Mouse (Mus musculus): ENCODE measurements around the gene Rhoj. TPM values are rescaled to one million over a fixed set of nuclear protein-coding genes. Genes with fewer than 3 reads are reported as not detected.

Gene Rhoj
- polyA plus RNA-seq, 1 experiment: 14.1 TPM

- TF ChIP-seq CEBPB (IDR thresholded peaks at IDR 0.05; ENCODE audit: insufficient read depth, poor library complexity, severe bottlenecking) (no peak), TCF3 (IDR thresholded peaks at IDR 0.05; ENCODE audit: insufficient read length, low read depth) (no peak), TCF12 (IDR thresholded peaks at IDR 0.05; ENCODE audit: insufficient read depth, poor library complexity, severe bottlenecking) (no peak), MYOG (IDR thresholded peaks at IDR 0.05; ENCODE audit: control insufficient read depth in 1 of 3, insufficient read depth in 1 of 3, insufficient read length in 2 of 3, low read depth in 2 of 3) (no peak), MYOD1 (IDR thresholded peaks at IDR 0.05; ENCODE audit: control insufficient read depth in 1 of 3, insufficient read length in 2 of 3, low read depth in 2 of 3) (no peak), MAX (IDR thresholded peaks at IDR 0.05; ENCODE audit: low read depth) (no peak), USF1 (IDR thresholded peaks at IDR 0.05; ENCODE audit: low read depth) (no peak), REST (IDR thresholded peaks at IDR 0.05; ENCODE audit: insufficient read depth, insufficient read length) (no peak), POLR2A (IDR thresholded peaks at IDR 0.05; ENCODE audit: insufficient read length, low read depth) (no peak)
- H3ac ChIP-seq (ENCODE audit: control insufficient read depth, insufficient read length): no peak overlapping the region
Observed at GRCm38 (mm10) chr12:75368527-75368926, 60.4 kb downstream of the Rhoj start.

DNA sequence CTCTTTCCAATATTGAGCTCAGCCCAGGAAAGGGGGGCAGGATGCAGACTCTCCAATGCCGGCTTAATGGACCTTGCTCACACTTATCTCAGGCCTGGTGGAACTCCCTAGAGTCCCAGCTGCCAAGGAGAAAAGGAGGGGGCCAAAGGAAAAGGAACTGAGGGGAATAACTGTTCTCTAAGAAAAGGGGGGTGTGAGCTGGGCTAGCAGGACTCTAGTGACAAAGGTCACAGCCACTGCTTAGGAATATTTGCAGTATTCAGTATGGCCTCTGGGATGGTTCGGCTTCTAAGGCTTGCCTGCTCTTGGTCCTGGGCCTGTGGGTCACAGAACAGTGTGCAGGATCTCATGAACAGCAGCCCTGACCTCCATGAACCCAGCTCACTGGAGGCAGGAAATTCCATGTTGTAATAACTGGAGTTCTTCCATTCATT is 61.3 kb downstream of the Rhoj start:
- H3K27me3 ChIP-seq (ENCODE audit: control insufficient read depth, insufficient read depth, insufficient read length): no peaks in the 10 kb centered on the region
- H3K79me2 ChIP-seq (ENCODE audit: control insufficient read depth, insufficient read depth): no peaks in the 10 kb centered on the region
- H3ac ChIP-seq (ENCODE audit: control insufficient read depth, insufficient read length): no peak overlapping the region
- TF ChIP-seq POLR2A (IDR thresholded peaks at IDR 0.05; ENCODE audit: insufficient read length, low read depth) (no peak), MYOG (IDR thresholded peaks at IDR 0.05; ENCODE audit: control insufficient read depth in 1 of 3, insufficient read depth in 1 of 3, insufficient read length in 2 of 3, low read depth in 2 of 3) (no peak), MAX (IDR thresholded peaks at IDR 0.05; ENCODE audit: low read depth) (no peak), POLR2AphosphoS2 (IDR thresholded peaks at IDR 0.05; ENCODE audit: insufficient read length, low read depth) (no peak), TCF3 (IDR thresholded peaks at IDR 0.05; ENCODE audit: insufficient read length, low read depth) (no peak), MYOD1 (IDR thresholded peaks at IDR 0.05; ENCODE audit: control insufficient read depth in 1 of 3, insufficient read length in 2 of 3, low read depth in 2 of 3) (no peak), E2F4 (IDR thresholded peaks at IDR 0.05; ENCODE audit: insufficient read depth) (no peak), TCF12 (IDR thresholded peaks at IDR 0.05; ENCODE audit: insufficient read depth, poor library complexity, severe bottlenecking) (no peak), SRF (IDR thresholded peaks at IDR 0.05; ENCODE audit: control insufficient read depth, insufficient read length, low read depth) (no peak), REST (IDR thresholded peaks at IDR 0.05; ENCODE audit: insufficient read depth, insufficient read length) (no peak), CEBPB (IDR thresholded peaks at IDR 0.05; ENCODE audit: insufficient read depth, poor library complexity, severe bottlenecking) (no peak), USF1 (IDR thresholded peaks at IDR 0.05; ENCODE audit: low read depth) (no peak)
- H3K36me3 ChIP-seq (ENCODE audit: control insufficient read depth, insufficient read depth): no peaks in the 10 kb centered on the region
- H3K4me3 ChIP-seq: no peak overlapping the region
- H3K4me2 ChIP-seq (ENCODE audit: low read depth): no peak overlapping the region

More at GRCm38 (mm10) chr12:75368527-75368926, 60.4 kb downstream of the Rhoj start:
- H3K27me3 ChIP-seq (ENCODE audit: control insufficient read depth, insufficient read depth, insufficient read length): no peaks in the 10 kb centered on the region
- no peak overlapping the region for H3K4me2 ChIP-seq (ENCODE audit: low read depth)
- H3K36me3 ChIP-seq (ENCODE audit: control insufficient read depth, insufficient read depth): no peaks in the 10 kb centered on the region
- no peaks in the 10 kb centered on the region for H3K79me2 ChIP-seq (ENCODE audit: control insufficient read depth, insufficient read depth)
- H3K4me3 ChIP-seq: no peak overlapping the region

DNA sequence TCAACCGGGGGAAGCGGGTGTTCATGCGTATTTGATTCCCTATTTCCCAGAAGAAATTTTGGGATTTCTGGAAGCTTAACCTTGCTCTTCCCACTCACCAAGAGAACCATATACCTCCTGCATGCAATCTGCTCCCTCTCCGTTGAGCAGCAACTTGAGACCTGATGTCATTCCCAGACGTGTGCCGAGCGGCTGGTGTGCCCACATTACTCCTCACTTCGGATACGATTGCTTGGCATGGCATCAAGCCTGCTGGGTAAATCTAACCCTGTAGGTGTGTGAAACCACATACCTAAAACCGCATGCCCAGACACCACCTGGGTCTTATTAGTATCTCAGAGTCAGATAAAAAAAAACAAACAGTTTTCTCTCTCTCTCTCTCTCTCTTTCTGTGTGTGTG is 66.3 kb downstream of the Rhoj start:
- no peak for TF ChIP-seq POLR2AphosphoS2 (IDR thresholded peaks at IDR 0.05; ENCODE audit: insufficient read length, low read depth)
- no peak for TF ChIP-seq SRF (IDR thresholded peaks at IDR 0.05; ENCODE audit: control insufficient read depth, insufficient read length, low read depth)
- no peak for TF ChIP-seq USF1 (IDR thresholded peaks at IDR 0.05; ENCODE audit: low read depth)
- TF ChIP-seq CEBPB (IDR thresholded peaks at IDR 0.05; ENCODE audit: insufficient read depth, poor library complexity, severe bottlenecking): no peak
- no peak for TF ChIP-seq E2F4 (IDR thresholded peaks at IDR 0.05; ENCODE audit: insufficient read depth)
- no peak for TF ChIP-seq POLR2A (IDR thresholded peaks at IDR 0.05; ENCODE audit: insufficient read length, low read depth)
- no peak for TF ChIP-seq TCF12 (IDR thresholded peaks at IDR 0.05; ENCODE audit: insufficient read depth, poor library complexity, severe bottlenecking)
- TF ChIP-seq REST (IDR thresholded peaks at IDR 0.05; ENCODE audit: insufficient read depth, insufficient read length): no peak
- TF ChIP-seq MYOD1 (IDR thresholded peaks at IDR 0.05; ENCODE audit: control insufficient read depth in 1 of 3, insufficient read length in 2 of 3, low read depth in 2 of 3): no peak
- no peak for TF ChIP-seq TCF3 (IDR thresholded peaks at IDR 0.05; ENCODE audit: insufficient read length, low read depth)
- no peak for TF ChIP-seq MAX (IDR thresholded peaks at IDR 0.05; ENCODE audit: low read depth)
- no peak for TF ChIP-seq MYOG (IDR thresholded peaks at IDR 0.05; ENCODE audit: control insufficient read depth in 1 of 3, insufficient read depth in 1 of 3, insufficient read length in 2 of 3, low read depth in 2 of 3)
- Histone ChIP-seq H3K4me2 (ENCODE audit: low read depth) (no peak overlapping the region), H3K4me3 (no peak overlapping the region), H3K79me2 (ENCODE audit: control insufficient read depth, insufficient read depth) (no peaks in the 10 kb centered on the region), H3K27me3 (ENCODE audit: control insufficient read depth, insufficient read depth, insufficient read length) (no peaks in the 10 kb centered on the region), H3ac (ENCODE audit: control insufficient read depth, insufficient read length) (no peak overlapping the region), H3K36me3 (ENCODE audit: control insufficient read depth, insufficient read depth) (no peaks in the 10 kb centered on the region)

DNA sequence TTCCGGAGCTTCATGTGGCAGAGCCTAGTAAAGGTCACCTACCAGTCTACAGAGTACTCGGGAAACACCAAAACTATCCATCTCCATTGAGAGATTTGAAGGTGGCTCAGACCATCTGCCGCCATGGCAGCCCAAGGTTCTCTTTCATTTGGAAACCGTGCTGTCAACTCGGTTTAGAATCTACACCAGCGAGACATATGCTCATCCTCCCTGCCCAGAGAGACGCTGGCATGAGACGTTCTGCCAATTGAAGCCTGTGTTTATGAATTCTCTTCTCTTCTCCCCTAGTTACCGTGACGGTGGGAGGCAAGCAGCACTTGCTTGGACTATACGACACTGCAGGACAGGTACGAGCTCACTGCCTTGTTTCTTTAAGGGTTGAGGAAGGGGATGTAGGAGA is 66.9 kb downstream of the Rhoj start:
- TF ChIP-seq REST (IDR thresholded peaks at IDR 0.05; ENCODE audit: insufficient read depth, insufficient read length): no peak
- TF ChIP-seq CEBPB (IDR thresholded peaks at IDR 0.05; ENCODE audit: insufficient read depth, poor library complexity, severe bottlenecking): no peak
- TF ChIP-seq POLR2A (IDR thresholded peaks at IDR 0.05; ENCODE audit: insufficient read length, low read depth): no peak
- TF ChIP-seq USF1 (IDR thresholded peaks at IDR 0.05; ENCODE audit: low read depth): no peak
- no peak for TF ChIP-seq MAX (IDR thresholded peaks at IDR 0.05; ENCODE audit: low read depth)
- TF ChIP-seq POLR2AphosphoS2 (IDR thresholded peaks at IDR 0.05; ENCODE audit: insufficient read length, low read depth): no peak
- TF ChIP-seq SRF (IDR thresholded peaks at IDR 0.05; ENCODE audit: control insufficient read depth, insufficient read length, low read depth): no peak
- no peak for TF ChIP-seq MYOG (IDR thresholded peaks at IDR 0.05; ENCODE audit: control insufficient read depth in 1 of 3, insufficient read depth in 1 of 3, insufficient read length in 2 of 3, low read depth in 2 of 3)
- TF ChIP-seq E2F4 (IDR thresholded peaks at IDR 0.05; ENCODE audit: insufficient read depth): no peak
- no peak for TF ChIP-seq TCF3 (IDR thresholded peaks at IDR 0.05; ENCODE audit: insufficient read length, low read depth)
- TF ChIP-seq MYOD1 (IDR thresholded peaks at IDR 0.05; ENCODE audit: control insufficient read depth in 1 of 3, insufficient read length in 2 of 3, low read depth in 2 of 3): no peak
- TF ChIP-seq TCF12 (IDR thresholded peaks at IDR 0.05; ENCODE audit: insufficient read depth, poor library complexity, severe bottlenecking): no peak
- Histone ChIP-seq H3K27me3 (ENCODE audit: control insufficient read depth, insufficient read depth, insufficient read length) (no peaks in the 10 kb centered on the region), H3ac (ENCODE audit: control insufficient read depth, insufficient read length) (no peak overlapping the region), H3K4me3 (no peak overlapping the region), H3K79me2 (ENCODE audit: control insufficient read depth, insufficient read depth) (no peaks in the 10 kb centered on the region), H3K36me3 (ENCODE audit: control insufficient read depth, insufficient read depth) (no peaks in the 10 kb centered on the region), H3K4me2 (ENCODE audit: low read depth) (no peak overlapping the region)
